Mouse (Mus musculus) inflammation-experienced regulatory T-cells (primary cell): ENCODE data around the gene Myt1l. TPM values are rescaled to one million over a fixed set of nuclear protein-coding genes. Genes with fewer than 3 reads are reported as not detected.

Experiments used
- polyA plus RNA-seq, 2 experiments: library from polyadenylated mRNA; unstranded; fragments of 100-300 nt; shearing (Covaris generic); gene quantifications; one replicate each; pipeline ENCODE4 v1.2.1; 2017

Gene Myt1l
- 1 to 10 TPM in 1 of 2 experiments, under 1 TPM in 1; 0.49 to 6.6 TPM for polyA plus RNA-seq

DNA sequence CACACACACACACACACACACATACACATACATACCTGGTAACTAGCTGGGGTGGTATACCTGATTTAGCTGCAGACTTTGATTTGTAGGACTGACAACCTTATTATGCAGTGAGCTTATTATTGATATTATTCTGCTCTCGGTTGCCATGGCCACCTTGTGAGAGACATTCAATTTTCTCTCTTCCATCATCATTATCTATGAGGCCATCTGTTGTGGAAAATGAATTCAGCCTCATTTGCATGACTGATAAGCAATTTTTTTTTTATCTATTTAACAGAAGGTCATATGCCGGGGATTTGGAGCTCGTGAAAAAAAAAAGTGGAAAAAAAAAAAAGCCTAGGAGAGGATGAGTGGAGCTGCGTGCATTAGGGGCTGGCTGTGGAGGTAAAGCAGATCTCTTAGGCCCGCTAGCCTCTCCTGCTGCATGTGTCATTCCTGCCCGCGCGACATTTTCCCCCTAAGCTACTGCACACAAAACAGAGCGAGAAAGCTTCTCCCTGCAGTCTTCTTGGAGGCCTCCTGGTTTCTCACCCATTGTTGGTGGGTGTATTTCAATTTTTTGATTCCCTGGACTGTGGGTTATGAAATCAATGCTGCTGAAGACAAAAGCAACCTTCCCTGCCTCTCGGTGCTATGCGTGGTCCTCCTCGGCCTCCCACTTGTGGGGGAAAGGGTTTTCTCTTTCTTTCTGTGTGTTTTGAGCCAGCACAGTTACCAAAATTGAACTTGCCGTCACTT lies at the start of gene Myt1l:
TSS of gene Myt1l (plus strand) at position 354 of the 741 bp plus-strand sequence.

DNA sequence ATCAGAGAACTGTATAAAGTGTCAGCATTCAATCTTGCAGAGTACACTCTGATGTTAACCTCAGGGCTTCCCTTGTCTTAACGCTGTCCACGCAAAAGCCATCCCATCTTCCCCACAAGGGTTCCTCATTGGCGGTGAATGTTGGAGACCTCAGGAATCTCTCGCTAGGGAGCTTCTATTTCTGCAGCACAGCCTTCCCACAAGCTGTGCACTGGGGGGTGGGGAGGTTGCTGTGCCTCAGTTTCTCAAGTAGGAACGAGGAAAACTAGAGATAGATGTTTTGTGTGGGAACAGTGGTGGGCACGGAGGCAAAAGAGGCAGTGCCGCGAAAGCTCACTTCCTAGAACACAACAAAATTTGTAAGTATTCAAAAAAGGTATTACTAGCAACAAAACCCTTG lies 409.1 kb downstream of the Myt1l start, which contains the start of gene Pxdn:
TSS of gene Pxdn (plus strand) at position 301 of the 400 bp plus-strand sequence.

